Mouse (Mus musculus) mesoderm, embryonic 11.5 days (tissue): Measurements from ENCODE around the gene Apba3.
A peak's percentile ranks its signal among the peaks of the same experiment; 100 is the strongest.

Source experiments
- DNase-seq: peaks from one replicate; pipeline ENCODE4 v3.0.0-alpha.2; 2012; ENCODE audit warnings: low read depth, low spot score

Gene Apba3

GRCm38 (mm10) chr10:81289811-81290210, 23.1 kb downstream of the Apba3 start:
- DNase-seq = no peak

- DNase-seq = no peak
Observed at GRCm38 (mm10) chr10:81290698-81291460, 24.1 kb downstream of the Apba3 start.

GRCm38 (mm10) chr10:81291511-81292104, 24.8 kb downstream of the Apba3 start, which contains the start of gene Tjp3:
Gene Tjp3 (minus strand): TSS chr10:81291581.
- no peak for DNase-seq

- peak; percentile 100 for DNase-seq
Observed at GRCm38 (mm10) chr10:81292554-81293333, 26.0 kb downstream of the Apba3 start, which contains the start of gene Pip5k1c. Gene Pip5k1c (plus strand): TSS chr10:81292963.

- DNase-seq = no peak
Observed at GRCm38 (mm10) chr10:81293334-81294030, 26.7 kb downstream of the Apba3 start.

GRCm38 (mm10) chr10:81294442-81294841, 27.7 kb downstream of the Apba3 start:
- no peak for DNase-seq

GRCm38 (mm10) chr10:81295185-81295584, 28.4 kb downstream of the Apba3 start:
- DNase-seq = no peak

- no peak for DNase-seq
Observed at GRCm38 (mm10) chr10:81297246-81297645, 30.5 kb downstream of the Apba3 start.

GRCm38 (mm10) chr10:81297845-81298244, 31.1 kb downstream of the Apba3 start:
- no peak for DNase-seq

- no peak for DNase-seq
Observed at GRCm38 (mm10) chr10:81298369-81299100, 31.8 kb downstream of the Apba3 start.

GRCm38 (mm10) chr10:81299585-81300351, 33.0 kb downstream of the Apba3 start:
- DNase-seq = no peak

GRCm38 (mm10) chr10:81300352-81300907, 33.7 kb downstream of the Apba3 start:
- DNase-seq = no peak

GRCm38 (mm10) chr10:81301321-81301720, 34.6 kb downstream of the Apba3 start:
- no peak for DNase-seq

- DNase-seq = no peak
Observed at GRCm38 (mm10) chr10:81302288-81302687, 35.5 kb downstream of the Apba3 start.

- DNase-seq = no peak
Observed at GRCm38 (mm10) chr10:81302781-81303218, 36.0 kb downstream of the Apba3 start.

GRCm38 (mm10) chr10:81303258-81303657, 36.5 kb downstream of the Apba3 start:
- DNase-seq = no peak

GRCm38 (mm10) chr10:81303761-81304160, 37.0 kb downstream of the Apba3 start:
- no peak for DNase-seq

GRCm38 (mm10) chr10:81304597-81305238, 38.0 kb downstream of the Apba3 start:
- peak; percentile 61 for DNase-seq

GRCm38 (mm10) chr10:81305663-81306062, 38.9 kb downstream of the Apba3 start:
- no peak for DNase-seq
